Mouse (Mus musculus): ENCODE results near the gene Vti1b.

GRCm38 (mm10) chr12:79197105-79197504 is 24.6 kb upstream of the Vti1b start:
- TF ChIP-seq POLR2A (IDR thresholded peaks at IDR 0.05; ENCODE audit: insufficient read depth, low read depth, low read length) = no peak
- TF ChIP-seq CTCF (IDR thresholded peaks at IDR 0.05; ENCODE audit: insufficient read depth, low read depth, low read length) = no peak
